Mouse (Mus musculus): ENCODE data around the gene Gm13289.
A peak's percentile ranks its signal among the peaks of the same experiment; 100 is the strongest.
"Not testable (repeated sequence)": the region's sequence is repeated elsewhere in the genome, so short reads cannot be mapped to it uniquely, and the experiment has no call there.

Gm13289 gene

DNA sequence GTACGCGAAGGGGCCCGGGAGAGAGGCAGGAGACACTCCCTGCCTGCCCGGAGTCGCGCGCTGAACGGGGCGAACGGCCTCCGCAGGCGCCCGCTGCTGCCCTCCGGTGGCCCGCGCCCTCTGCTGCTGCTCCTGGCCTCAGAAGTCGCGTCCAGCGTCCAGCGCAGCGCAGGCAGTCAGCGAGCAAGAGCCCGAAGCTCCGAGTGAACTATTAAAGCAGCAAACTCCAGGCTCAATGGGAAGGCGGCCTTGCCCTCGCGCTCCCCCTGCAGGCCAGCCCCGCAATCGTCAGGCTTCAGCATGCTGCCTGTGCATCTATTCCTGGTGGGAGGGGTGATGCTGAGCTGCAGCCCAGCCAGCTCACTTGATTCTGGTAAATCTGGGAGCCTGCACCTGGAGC lies at the start of gene Gm13289:
TSS of gene Gm13289 (plus strand) at position 301 of the 400 bp plus-strand sequence.
- DNase-seq, result not testable (repeated sequence)

DNA sequence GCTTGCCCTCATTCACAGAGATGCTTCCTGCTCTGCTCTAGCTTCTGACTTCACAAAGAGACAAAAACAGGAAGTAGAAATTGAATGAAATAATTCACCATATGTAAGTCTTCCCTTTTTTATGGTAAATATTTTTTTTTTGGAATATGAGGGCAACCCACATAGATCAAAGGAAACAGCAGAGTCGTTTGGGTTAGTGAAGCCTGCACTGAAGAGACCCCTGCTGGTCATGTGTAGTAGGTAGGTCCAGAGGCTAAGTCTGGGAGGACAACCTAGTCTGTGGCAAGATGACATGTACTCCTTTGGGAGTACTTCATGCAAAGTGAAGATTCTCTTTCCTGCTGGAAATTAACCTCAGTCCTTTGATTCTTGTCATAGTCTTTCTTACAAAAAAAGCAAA lies 49.4 kb upstream of the Gm13289 start:
- DNase-seq, result no peak

DNA sequence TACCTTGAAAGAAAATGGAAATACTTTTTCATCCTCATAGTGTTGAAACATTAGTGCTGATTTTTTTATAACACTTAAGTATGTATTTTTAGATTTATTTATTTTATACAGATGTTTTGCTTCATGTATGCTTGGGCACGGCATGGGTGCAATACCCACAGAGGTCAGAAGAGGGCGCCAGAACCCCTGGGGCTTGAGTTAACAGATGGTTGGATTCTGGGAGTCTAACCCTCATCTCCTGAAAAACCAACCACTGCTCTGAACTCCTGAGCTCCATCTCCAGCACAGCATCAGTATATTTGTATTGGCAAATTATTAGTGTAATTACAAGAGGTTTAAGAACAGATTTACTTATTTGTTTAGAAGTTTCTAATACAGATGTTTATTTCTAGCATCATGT lies 38.2 kb upstream of the Gm13289 start:
- DNase-seq, result peak; percentile 52

DNA sequence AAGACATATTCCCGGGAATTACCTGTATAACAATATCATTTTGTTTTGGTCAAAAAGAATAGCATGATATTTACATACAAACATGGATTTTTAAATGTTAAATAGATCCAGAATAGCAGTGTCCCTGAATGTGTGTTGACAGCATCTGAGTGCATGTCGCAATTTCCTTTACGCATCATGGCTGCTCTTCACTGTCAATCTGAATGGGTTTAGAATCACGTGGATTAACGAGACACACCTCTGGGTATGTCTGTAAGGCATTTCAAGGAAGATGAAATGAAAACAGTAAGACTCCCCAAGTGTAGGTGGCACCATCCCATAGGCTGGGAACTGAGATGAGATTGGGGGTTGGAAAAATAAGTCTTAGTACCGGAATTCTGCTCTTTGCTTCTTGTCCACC lies 37.7 kb upstream of the Gm13289 start:
- no peak for DNase-seq

DNA sequence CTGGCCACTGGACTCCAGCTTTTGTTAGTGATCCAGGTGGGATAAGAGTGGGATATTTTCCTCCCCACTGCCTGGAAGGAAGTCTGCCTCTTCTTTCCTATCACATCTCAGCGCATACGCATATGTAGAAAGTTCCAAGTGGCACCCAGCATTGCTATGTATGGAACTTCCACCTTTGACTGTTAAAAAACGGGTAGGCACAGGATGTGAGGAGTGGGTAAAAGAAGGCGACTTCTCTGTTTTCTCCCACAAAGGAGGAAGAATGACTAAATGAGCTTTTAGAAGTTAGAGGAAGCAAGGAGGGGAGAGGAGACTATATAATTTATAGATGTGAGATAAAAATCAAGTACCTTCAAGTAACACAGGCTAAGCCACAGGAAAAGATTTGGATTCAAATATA lies 35.3 kb upstream of the Gm13289 start:
- DNase-seq, result no peak

DNA sequence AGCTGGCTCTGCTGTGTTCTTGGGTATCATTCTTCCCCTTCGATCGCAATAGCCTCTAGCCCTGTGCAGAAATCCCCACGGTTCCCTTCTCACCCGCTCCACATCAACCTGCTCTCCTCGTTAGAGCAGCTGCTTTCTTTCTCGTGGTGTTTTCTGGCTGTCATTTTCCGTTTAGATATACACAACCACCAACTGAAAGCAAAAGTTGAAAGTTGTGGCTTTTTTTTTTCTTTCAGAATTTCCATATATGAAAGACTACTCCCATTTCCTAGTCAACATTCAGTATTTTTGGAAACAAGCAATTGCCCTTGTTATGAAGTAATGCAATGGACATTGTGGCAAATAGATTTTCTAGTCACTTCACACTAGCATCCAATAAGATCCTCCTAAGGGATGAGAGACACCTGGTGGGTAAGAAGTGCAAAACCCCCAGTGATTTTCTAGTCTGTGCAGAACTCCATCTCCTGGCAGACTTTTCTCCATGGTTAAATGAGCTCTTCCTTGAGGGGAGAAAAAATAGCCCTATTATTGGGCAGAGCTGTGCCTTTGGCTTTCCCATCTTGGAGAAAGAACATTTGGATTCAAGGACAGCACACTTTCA lies 33.9 kb upstream of the Gm13289 start:
- no peak for DNase-seq

DNA sequence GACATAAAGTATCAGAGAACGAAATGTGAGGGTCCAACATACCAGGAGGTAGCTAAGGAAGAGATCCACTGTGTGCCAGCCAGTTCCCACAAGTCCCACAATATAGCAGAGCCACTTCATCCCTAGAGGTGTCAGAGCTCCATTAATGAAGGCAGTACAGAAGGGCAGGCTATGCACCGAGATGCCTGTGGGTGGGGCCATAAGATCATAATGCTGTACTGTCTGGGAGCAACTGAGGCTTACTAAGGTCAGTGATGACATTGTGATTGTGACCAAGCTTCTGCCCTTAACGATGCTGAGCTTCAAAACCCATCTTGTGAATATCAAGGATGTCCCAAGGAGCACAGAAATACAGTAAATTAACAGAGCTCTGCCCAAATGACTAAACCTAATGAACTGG lies 32.5 kb upstream of the Gm13289 start:
- no peak for DNase-seq

DNA sequence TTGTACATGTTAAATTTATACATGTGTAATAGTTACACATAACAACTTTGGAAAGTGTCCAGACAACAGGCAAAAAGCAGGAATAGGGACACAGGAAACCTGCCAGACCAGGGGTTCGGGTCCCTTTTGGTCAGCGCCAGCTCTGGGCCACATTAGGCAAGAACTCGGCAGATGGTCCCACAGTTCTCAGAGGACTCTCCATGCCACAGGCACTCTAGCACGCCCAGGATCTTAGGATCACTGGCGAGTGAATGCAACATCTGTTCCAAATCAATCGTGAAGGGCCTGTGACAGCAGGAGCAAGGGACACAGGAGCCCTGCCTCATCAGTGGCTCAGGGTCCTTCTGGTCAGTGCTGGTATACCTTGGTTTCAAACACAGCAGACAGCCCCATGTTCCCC lies 26.8 kb upstream of the Gm13289 start:
- no peak for DNase-seq

DNA sequence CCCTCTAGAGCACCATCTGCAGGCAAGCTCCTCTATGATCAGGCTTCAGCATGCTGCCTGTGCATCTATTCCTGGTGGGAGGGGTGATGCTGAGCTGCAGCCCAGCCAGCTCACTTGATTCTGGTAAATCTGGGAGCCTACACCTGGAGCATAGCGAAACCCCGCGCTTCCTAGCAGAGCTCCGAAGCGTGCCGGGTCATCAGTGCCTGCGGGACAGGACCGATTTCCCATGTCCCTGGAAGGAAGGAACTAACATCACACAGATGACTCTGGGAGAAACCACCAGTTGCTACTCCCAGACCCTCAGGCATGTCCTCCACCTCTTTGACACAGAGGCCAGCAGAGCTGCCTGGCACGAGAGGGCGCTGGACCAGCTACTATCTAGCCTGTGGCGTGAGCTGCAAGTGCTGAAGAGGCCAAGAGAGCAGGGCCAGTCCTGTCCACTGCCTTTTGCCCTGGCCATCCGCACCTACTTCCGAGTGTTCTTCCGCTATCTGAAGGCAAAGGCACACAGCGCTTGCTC lies 21.8 kb upstream of the Gm13289 start, which contains the start of gene Gm13271:
TSS of gene Gm13271 (plus strand) at position 51 of the 523 bp plus-strand sequence.
- DNase-seq, result peak; percentile 80

DNA sequence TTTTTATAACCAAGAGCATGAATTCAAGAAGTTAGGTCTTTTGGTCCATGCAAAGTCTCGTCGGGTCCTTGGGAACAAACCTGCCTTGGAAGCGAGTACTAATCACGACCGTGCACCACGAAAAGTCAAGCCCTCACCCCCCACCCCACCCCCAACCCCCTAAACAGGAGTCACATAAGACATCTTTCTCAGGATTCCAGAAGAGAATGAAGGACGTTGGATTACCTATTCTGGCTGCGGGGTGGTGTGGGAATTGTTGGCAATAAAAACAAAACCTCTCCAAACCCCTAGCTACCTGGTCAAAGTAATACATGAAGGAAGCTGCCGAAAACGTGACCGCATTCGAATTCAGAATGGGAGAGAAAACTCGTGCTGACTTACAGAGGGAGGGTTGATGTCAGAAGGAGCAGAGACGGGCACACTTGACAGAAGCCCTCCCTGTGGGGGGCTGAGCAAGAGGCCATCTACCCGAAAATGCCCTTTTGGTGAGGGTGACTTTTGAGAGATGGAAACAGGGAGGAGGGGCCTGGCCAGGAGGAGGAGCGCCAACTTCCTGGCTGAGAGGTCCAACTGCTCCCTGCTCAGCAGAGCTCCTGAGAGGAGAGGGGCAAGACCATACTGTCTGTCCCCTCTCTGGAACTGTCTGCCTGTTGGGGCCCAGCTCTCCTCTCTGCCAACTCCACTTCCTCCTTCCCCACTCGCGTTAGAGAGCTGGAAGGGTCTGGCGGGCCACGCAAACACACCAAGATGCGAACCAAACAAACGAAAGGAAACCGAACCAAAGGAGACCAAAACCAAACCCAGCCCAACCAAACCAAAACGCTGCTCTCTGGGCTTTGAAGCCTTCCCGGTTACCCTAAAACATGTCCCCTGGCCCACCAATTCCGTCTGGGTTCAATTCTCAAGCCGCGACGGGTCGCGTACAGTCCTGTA lies 19.9 kb upstream of the Gm13289 start:
- DNase-seq, result not testable (repeated sequence)

DNA sequence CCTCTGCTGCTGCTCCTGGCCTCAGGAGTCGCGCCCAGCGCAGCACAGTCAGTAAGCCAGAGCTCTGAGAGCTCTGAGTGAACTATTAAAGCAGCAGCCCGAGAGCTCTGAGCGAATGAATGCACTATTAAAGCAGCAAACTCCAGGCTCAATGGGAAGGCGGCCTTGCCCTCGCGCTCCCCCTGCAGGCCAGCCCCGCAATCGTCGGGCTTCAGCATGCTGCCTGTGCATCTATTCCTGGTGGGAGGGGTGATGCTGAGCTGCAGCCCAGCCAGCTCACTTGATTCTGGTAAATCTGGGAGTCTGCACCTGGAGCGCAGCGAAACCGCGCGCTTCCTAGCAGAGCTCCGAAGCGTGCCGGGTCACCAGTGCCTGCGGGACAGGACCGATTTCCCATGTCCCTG lies 19.1 kb upstream of the Gm13289 start:
- peak; percentile 97 for DNase-seq

DNA sequence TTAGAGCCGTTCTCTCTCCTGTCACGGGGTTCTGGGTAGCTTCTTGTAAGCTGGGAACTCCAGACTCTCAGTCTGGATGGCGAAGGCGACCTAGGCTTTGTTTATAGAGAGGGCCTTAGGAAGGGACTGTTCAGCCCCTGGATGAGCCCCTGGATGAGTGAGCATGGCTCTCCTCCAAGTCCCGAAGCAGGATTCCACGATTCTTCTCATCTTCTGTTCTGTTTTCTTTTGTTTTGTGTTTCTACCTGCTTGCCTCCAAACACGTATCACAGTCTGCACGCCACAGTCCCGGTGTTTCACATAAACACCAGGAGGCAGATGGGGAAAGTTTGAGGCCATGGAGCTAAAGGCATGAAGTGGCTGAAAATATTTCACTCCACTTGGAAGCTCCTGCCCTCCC lies 18.0 kb upstream of the Gm13289 start:
- peak; percentile 30 for DNase-seq

DNA sequence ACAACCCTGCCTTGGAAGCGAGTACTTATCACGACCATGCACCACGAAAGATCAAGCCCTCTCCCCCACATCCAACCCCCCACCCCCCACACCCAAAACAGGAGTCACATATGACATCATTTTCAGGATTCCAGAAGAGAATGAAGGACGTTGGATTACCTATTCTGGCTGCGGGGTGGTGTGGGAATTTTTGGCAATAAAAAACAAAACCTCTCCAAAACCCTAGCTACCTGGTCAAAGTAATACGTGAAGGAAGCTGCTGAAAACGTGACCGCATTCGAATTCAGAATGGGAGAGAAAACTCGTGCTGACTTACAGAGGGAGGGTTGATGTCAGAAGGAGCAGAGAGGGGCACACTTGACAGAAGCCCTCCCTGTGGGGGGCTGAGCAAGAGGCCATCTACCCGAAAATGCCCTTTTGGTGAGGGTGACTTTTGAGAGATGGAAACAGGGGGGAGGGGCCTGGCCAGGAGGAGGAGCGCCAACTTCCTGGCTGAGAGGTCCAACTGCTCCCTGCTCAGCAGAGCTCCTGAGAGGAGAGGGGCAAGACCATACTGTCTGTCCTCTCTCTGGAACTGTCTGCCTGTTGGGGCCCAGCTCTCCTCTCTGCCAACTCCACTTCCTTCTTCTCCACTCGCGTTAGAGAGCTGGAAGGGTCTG lies 17.0 kb upstream of the Gm13289 start, which contains the start of gene Gm13283:
TSS of gene Gm13283 (plus strand) at position 510 of the 659 bp plus-strand sequence.
- peak; percentile 64 for DNase-seq

DNA sequence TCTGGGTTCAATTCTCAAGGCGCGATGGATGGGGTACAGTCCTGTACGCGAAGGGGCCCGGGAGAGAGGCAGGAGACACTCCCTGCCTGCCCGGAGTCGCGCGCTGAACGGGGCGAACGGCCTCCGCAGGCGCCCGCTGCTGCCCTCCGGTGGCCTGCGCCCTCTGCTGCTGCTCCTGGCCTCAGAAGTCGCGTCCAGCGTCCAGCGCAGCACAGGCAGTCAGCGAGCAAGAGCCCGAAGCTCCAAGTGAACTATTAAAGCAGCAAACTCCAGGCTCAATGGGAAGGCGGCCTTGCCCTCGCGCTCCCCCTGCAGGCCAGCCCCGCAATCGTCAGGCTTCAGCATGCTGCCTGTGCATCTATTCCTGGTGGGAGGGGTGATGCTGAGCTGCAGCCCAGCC lies 16.3 kb upstream of the Gm13289 start:
- DNase-seq, result peak; percentile 66

DNA sequence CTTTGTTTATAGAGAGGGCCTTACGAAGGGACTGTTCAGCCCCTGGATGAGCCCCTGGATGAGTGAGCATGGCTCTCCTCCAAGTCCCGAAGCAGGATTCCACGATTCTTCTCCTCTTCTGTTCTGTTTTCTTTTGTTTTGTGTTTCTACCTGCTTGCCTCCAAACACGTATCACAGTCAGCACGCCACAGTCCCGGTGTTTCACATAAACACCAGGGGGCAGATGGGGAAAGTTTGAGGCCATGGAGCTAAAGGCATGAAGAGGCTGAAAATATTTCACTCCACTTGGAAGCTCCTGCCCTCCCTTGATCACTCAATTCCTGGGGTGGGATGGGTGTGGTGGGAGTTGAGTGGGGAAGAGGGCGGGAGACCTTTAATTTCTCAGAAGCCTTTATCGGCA lies 14.9 kb upstream of the Gm13289 start:
- DNase-seq, result peak; percentile 83

DNA sequence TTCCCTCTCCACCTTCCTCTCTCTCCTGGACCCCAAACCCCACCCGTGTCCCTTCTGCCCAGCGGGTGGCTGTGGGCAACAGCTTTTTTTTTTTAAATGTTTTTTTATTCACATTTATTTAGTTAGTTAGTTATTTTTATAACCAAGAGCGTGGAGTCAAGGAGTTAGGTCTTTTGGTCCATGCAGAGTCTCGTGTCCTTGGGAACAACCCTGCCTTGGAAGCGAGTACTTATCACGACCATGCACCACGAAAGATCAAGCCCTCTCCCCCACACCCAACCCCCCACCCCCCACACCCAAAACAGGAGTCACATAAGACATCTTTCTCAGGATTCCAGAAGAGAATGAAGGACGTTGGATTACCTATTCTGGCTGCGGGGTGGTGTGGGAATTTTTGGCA lies 14.4 kb upstream of the Gm13289 start:
- peak; percentile 33 for DNase-seq

DNA sequence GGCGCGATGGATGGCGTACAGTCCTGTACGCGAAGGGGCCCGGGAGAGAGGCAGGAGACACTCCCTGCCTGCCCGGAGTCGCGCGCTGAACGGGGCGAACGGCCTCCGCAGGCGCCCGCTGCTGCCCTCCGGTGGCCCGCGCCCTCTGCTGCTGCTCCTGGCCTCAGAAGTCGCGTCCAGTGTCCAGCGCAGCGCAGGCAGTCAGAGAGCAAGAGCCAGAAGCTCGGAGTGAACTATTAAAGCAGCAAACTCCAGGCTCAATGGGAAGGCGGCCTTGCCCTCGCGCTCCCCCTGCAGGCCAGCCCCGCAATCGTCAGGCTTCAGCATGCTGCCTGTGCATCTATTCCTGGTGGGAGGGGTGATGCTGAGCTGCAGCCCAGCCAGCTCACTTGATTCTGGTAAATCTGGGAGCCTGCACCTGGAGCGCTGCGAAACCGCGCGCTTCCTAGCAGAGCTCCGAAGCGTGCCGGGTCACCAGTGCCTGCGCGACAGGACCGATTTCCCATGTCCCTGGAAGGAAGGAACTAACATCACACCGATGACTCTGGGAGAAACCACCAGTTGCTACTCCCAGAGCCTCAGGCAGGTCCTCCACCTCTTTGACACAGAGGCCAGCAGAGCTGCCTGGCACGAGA lies 13.2 kb upstream of the Gm13289 start:
- DNase-seq, result peak; percentile 37

DNA sequence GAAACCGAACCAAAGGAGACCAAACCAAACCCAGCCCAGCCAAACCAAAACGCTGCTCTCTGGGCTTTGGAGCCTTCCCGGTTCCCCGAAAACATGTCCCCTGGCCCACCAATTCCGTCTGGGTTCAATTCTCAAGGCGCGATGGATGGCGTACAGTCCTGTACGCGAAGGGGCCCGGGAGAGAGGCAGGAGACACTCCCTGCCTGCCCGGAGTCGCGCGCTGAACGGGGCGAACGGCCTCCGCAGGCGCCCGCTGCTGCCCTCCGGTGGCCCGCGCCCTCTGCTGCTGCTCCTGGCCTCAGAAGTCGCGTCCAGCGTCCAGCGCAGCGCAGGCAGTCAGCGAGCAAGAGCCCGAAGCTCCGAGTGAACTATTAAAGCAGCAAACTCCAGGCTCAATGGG lies 3.2 kb upstream of the Gm13289 start, which contains the start of gene Gm13290:
TSS of gene Gm13290 (plus strand) at position 301 of the 400 bp plus-strand sequence.
- not testable (repeated sequence) for DNase-seq

DNA sequence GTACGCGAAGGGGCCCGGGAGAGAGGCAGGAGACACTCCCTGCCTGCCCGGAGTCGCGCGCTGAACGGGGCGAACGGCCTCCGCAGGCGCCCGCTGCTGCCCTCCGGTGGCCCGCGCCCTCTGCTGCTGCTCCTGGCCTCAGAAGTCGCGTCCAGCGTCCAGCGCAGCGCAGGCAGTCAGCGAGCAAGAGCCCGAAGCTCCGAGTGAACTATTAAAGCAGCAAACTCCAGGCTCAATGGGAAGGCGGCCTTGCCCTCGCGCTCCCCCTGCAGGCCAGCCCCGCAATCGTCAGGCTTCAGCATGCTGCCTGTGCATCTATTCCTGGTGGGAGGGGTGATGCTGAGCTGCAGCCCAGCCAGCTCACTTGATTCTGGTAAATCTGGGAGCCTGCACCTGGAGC lies 2.8 kb downstream of the Gm13289 start, which contains the start of gene Gm13272:
TSS of gene Gm13272 (plus strand) at position 301 of the 400 bp plus-strand sequence.
- DNase-seq, result not testable (repeated sequence)

DNA sequence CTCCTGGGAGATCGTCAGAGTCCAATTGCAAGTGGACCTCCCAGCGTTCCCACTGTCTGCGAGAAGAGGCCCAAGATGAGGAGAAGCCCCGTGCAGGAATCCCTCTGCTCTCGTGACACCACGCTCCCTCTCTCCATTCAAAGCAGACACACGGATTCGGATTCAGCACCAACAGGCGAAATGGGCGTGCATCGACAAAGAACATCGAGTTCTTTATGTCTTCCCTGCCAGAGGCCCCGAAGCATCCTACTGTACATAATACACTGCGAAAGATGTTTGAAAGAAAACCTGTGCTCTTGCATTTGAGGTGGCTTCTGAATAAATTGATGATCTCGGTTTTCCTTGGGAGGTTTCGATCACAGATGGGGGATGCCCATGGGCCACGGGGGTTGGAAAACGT lies 3.6 kb downstream of the Gm13289 start:
- not testable (repeated sequence) for DNase-seq

DNA sequence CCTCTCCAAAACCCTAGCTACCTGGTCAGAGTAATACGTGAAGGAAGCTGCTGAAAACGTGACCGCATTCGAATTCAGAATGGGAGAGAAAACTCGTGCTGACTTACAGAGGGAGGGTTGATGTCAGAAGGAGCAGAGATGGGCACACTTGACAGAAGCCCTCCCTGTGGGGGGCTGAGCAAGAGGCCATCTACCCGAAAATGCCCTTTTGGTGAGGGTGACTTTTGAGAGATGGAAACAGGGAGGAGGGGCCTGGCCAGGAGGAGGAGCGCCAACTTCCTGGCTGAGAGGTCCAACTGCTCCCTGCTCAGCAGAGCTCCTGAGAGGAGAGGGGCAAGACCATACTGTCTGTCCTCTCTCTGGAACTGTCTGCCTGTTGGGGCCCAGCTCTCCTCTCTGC lies 5.1 kb downstream of the Gm13289 start, which contains the start of gene Ifnz:
TSS of gene Ifnz (plus strand) at position 301 of the 400 bp plus-strand sequence.
- not testable (repeated sequence) for DNase-seq

DNA sequence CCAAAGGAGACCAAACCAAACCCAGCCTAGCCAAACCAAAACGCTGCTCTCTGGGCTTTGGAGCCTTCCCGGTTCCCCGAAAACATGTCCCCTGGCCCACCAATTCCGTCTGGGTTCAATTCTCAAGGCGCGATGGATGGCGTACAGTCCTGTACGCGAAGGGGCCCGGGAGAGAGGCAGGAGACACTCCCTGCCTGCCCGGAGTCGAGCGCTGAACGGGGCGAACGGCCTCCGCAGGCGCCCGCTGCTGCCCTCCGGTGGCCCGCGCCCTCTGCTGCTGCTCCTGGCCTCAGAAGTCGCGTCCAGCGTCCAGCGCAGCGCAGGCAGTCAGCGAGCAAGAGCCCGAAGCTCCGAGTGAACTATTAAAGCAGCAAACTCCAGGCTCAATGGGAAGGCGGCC lies 5.6 kb downstream of the Gm13289 start:
- not testable (repeated sequence) for DNase-seq
